Mouse (Mus musculus) neural tube, embryonic 14.5 days (tissue): Measurements from ENCODE around the gene Pde2a. TPM values are rescaled to one million over a fixed set of nuclear protein-coding genes. Genes with fewer than 3 reads are reported as not detected.

Experiments
- ATAC-seq: fragments of 200-750 bp; cut with Nextera tagmentation; 2 replicates; pipeline ENCODE4 v1.8.0; 2017; ENCODE audit warnings: low read depth, mild to moderate bottlenecking, moderate TSS enrichment, moderate library complexity
- H3K27ac ChIP-seq: fragments of 300-500 bp; sonication (generic); 2 replicates; pipeline ENCODE4 v1.5.1; 2014; ENCODE audit warnings: low read depth, mild to moderate bottlenecking, control low read depth, low read length, moderate library complexity, mixed read lengths
- H3K27me3 ChIP-seq: fragments of 300-500 bp; sonication (generic); 2 replicates; pipeline ENCODE4 v1.6.1; 2014; ENCODE audit warnings: low read length; ENCODE audit not compliant: control insufficient read depth, insufficient read depth
- H3K36me3 ChIP-seq: fragments of 300-500 bp; sonication (generic); 2 replicates; pipeline ENCODE4 v1.6.1; 2014; ENCODE audit warnings: low read length, mixed read lengths; ENCODE audit not compliant: control insufficient read depth, insufficient read depth
- H3K4me1 ChIP-seq: fragments of 300-500 bp; sonication (generic); 2 replicates; pipeline ENCODE4 v1.6.1; 2014; ENCODE audit warnings: low read length; ENCODE audit not compliant: control insufficient read depth, insufficient read depth
- H3K4me2 ChIP-seq: fragments of 300-500 bp; sonication (generic); 2 replicates; pipeline ENCODE4 v1.6.1; 2014; ENCODE audit warnings: mild to moderate bottlenecking, low read depth, low read length, control low read depth
- H3K4me3 ChIP-seq: fragments of 300-500 bp; sonication (generic); 2 replicates; pipeline ENCODE4 v1.5.1; 2014; ENCODE audit warnings: low read depth, low read length, control low read depth, mixed read lengths
- H3K9ac ChIP-seq: fragments of 300-500 bp; sonication (generic); replicated peaks from 2 replicates; pipeline ENCODE4 v1.6.1; 2014; ENCODE audit warnings: low read depth, mild to moderate bottlenecking, control low read depth, low read length, mixed read lengths
- H3K9me3 ChIP-seq: fragments of 300-500 bp; sonication (generic); 2 replicates; pipeline ENCODE4 v1.6.1; 2016; ENCODE audit warnings: low read length; ENCODE audit not compliant: control insufficient read depth
- WGBS: fragments of 180-500 bp; shearing (Covaris S2); extraction: QIAGEN DNeasy Blood & Tissue Kit; methylation state at CpG from one replicate; pipeline ENCODE4 v1.1.7; 2014; 5-methylcytosine and 5-hydroxymethylcytosine counted together
- polyA plus RNA-seq: library from polyadenylated mRNA; unstranded; fragments of >200 nt; fragmentation: Nextera tagmentation; extraction: Ambion mirVana; gene quantifications from 2 replicates; pipeline ENCODE4 v1.2.1, GENCODE M21; 2014

Pde2a gene
- polyA plus RNA-seq, 1 experiment from 2014 or later = 13.5 TPM

DNA sequence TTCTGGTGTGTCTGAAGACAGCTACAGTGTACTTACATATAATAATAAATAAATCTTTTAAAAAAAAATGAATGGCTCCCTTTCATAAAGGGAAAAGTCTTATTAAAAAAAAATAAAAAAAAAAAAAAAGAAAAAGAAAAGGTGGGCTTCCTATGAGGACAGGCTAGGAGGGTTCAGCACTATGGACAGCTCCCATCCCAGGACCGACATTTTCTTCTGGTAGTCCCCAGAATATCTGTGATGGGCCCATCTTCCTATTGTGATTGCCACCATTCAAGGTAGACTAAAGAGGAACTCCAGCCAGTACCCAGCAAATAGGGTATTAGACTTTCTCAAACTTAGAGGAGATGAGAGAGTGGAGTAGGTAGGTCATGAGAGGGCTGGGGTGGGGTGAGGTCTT, 16.4 kb downstream of the Pde2a start:
- Histone ChIP-seq H3K4me3 (no peak overlapping the region), H3K36me3 (no peaks in the 10 kb centered on the region), H3K4me1 (peaks cover 3% of the 10 kb centered on the region; the same call in 1 of the 2 replicates), H3K27ac (no peak overlapping the region), H3K27me3 (no peaks in the 10 kb centered on the region), H3K9me3 (no peaks in the 10 kb centered on the region), H3K4me2 (no peak overlapping the region), H3K9ac (no peak overlapping the region)
- ATAC-seq = no peak
- WGBS = 22% methylated on average over 1 of the region's 1 CpGs

DNA sequence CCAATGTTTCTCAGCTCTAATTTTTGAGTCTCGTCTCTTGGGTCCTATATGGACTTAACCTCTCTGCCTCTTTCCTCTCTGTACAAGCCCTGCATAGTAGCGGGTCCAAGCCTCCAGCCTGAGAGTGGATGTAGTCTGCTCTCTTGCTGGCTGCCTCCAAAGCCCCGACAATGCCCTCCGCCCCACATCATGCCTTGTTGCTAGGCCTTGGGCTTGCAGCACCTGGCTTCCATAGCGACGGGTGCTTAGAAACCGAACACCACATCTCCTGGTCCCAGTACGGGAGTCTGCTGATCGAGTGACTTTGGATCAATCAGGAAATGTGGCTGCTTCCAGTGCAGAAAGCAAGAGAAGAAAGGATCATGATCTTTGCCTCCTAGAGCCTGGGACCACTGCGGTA, 21.6 kb downstream of the Pde2a start:
- H3K27ac ChIP-seq = no peak overlapping the region
- H3K4me2 ChIP-seq = no peak overlapping the region
- 70% methylated on average over 10 of the region's 10 CpGs for WGBS
- H3K4me1 ChIP-seq = peaks cover 3% of the 10 kb centered on the region; the same call in 1 of the 2 replicates
- H3K27me3 ChIP-seq = no peaks in the 10 kb centered on the region
- H3K9ac ChIP-seq = no peak overlapping the region
- no peak for ATAC-seq
- H3K9me3 ChIP-seq = no peaks in the 10 kb centered on the region
- H3K36me3 ChIP-seq = no peaks in the 10 kb centered on the region
- H3K4me3 ChIP-seq = no peak overlapping the region

DNA sequence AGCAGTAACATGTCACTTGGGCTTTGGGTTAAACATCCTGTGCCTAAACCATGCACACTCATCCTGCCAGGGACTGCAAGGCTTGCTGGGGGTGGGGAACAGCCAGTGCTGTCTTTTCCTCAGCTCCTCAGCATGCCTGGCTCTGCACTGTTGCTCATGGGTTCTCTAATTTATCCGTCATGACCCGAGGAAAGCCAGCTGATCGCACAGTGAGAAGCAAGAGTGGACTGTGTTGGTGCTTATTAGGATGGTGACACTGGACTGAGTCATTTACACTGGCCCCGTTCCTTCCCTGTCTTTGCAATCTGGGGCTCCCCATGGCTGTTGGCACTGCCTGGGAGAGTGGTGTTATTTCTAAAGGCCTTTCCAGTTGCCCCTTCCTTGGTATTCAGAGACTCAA, 22.7 kb downstream of the Pde2a start:
- Histone ChIP-seq H3K27ac (no peak overlapping the region), H3K27me3 (no peaks in the 10 kb centered on the region), H3K4me3 (no peak overlapping the region), H3K36me3 (no peaks in the 10 kb centered on the region), H3K9me3 (no peaks in the 10 kb centered on the region), H3K4me1 (peaks cover 3% of the 10 kb centered on the region; the same call in 1 of the 2 replicates), H3K9ac (no peak overlapping the region), H3K4me2 (no peak overlapping the region)
- no peak for ATAC-seq
- 85% methylated on average over 4 of the region's 4 CpGs for WGBS

DNA sequence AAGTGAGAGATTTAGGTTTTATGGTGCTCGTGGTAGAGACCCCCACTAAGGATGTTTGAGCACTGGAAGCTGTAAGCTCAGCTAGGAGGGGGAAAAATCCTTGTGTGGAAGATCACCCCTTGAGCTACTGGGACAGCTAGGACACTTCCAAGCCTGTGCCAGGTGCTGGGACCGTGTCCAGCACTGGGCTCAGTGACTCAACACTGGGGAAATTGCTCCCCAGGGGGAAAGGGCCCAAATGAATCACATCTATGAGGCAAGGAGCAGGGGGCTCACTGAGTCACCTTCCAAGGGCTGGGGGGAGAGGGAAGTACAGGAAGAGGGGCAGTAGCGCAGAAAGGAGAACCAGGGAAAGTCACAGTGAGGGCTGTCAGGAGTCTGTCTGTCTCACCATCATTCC, 28.4 kb downstream of the Pde2a start:
- H3K4me1 ChIP-seq = no peaks in the 10 kb centered on the region
- no peak overlapping the region for H3K4me2 ChIP-seq
- H3K4me3 ChIP-seq = no peak overlapping the region
- H3K27ac ChIP-seq = no peak overlapping the region
- WGBS = 44% methylated on average over 3 of the region's 3 CpGs
- H3K36me3 ChIP-seq = no peaks in the 10 kb centered on the region
- H3K27me3 ChIP-seq = no peaks in the 10 kb centered on the region
- no peaks in the 10 kb centered on the region for H3K9me3 ChIP-seq
- no peak for ATAC-seq
- no peak overlapping the region for H3K9ac ChIP-seq

DNA sequence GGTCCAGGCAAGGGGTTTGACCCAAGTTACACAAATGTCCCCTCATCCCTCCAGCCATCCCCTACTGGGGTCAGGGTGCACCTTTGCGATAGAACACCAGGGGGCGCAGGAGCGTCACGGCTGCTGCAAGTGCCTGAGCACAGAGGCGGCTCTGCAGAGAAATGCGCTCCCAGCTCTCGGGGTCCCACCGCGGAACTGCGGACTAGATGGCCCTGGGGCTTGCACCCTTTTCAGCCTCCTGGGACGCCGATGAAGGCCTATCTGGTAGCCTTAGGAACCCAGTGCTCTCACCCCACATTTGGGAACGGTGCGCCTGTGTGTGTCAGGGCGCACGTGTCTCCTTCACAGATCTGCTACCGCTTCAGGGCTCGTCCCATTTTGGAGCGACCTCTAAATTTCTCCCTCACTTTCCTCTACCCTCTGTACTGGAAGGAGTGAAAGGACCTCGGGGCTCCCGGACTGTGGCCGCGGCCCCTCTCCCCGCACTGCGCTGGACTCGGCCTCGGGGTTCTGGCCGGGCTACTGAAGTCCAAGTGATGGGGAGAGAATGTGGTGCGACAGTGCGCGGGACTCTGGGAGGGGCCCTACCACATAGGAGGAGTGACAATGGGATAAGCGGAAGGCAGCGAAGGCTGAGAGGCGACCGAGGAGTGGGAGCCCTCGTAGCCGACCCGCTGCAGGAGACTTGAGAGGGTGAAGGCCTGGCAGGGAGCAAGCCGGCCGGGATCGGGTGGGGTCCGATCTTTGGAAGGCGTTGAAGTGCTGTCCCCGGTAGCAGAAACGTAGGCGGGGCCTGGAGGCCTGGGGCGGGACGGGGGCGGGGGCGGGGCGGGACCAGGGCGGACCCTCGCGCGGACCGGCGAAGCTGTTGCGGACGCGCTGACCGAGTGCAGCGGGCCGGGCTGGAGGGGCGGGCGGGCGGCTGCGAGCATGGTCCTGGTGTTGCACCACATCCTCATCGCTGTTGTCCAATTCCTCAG, 29.2 kb downstream of the Pde2a start:
- Histone ChIP-seq H3K36me3 (no peaks in the 10 kb centered on the region), H3K4me3 (peak overlapping the region; percentile 45), H3K27me3 (no peaks in the 10 kb centered on the region), H3K4me2 (peak overlapping the region; percentile 89), H3K9ac (peak overlapping the region; percentile 41), H3K27ac (no peak overlapping the region), H3K4me1 (0 out of 2 replicates have a peak, but pooled peaks cover 3% of the 10 kb centered on the region), H3K9me3 (no peaks in the 10 kb centered on the region)
- ATAC-seq = peak; percentile 89
- WGBS = under 1% methylated on average over 57 of the region's 68 CpGs

DNA sequence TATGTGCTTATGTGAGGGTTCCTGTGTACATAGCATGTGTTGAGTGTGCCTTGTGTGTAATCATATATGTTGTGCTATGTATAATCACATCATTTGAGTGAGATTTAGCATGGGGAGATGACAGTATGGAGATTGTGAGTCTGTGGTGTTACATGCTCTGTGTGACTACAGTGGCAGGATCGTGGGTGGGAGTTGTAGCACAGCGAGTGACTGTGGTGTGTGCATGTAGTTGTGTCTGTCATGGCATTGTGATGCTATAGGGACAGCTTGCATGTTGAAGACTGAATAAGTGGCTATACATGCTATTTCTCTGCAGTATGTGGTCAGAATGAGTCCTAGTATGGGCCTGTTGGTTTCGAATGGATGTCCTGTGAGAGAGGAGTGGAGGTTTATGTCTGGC, 31.2 kb downstream of the Pde2a start:
- Histone ChIP-seq H3K9ac (no peak overlapping the region), H3K9me3 (no peaks in the 10 kb centered on the region), H3K27me3 (no peaks in the 10 kb centered on the region), H3K4me1 (0 out of 2 replicates have a peak, but pooled peaks cover 3% of the 10 kb centered on the region), H3K4me3 (no peak overlapping the region), H3K27ac (no peak overlapping the region), H3K4me2 (peak overlapping the region; percentile 89), H3K36me3 (no peaks in the 10 kb centered on the region)
- 85% methylated on average over 3 of the region's 3 CpGs for WGBS
- ATAC-seq = no peak

DNA sequence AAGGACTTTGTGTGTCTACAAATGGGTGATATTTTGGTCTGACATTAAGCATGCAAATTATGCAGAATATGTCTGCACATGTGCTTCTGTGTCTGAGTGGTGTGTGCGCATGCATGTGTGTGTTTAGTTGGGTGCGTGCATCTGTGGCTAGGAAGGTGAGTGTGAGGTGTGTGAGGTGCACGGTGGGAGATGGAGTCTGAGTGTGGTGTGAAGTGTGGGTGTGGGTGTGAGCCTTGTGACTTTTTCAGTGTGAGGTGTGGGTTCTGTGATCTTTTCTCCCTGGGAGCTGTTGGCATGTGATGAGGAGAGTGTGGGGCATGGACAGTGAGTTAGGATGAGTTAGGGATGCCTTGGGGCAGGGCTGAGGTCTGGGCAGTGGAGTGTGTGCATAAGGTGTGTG, 31.8 kb downstream of the Pde2a start:
- no peaks in the 10 kb centered on the region for H3K27me3 ChIP-seq
- no peak overlapping the region for H3K4me3 ChIP-seq
- WGBS = 81% methylated on average over 3 of the region's 3 CpGs
- H3K9me3 ChIP-seq = no peaks in the 10 kb centered on the region
- H3K4me1 ChIP-seq = 0 out of 2 replicates have a peak, but pooled peaks cover 3% of the 10 kb centered on the region
- no peak for ATAC-seq
- no peak overlapping the region for H3K27ac ChIP-seq
- no peak overlapping the region for H3K9ac ChIP-seq
- no peaks in the 10 kb centered on the region for H3K36me3 ChIP-seq
- no peak overlapping the region; the same call in 1 of the 2 replicates for H3K4me2 ChIP-seq

DNA sequence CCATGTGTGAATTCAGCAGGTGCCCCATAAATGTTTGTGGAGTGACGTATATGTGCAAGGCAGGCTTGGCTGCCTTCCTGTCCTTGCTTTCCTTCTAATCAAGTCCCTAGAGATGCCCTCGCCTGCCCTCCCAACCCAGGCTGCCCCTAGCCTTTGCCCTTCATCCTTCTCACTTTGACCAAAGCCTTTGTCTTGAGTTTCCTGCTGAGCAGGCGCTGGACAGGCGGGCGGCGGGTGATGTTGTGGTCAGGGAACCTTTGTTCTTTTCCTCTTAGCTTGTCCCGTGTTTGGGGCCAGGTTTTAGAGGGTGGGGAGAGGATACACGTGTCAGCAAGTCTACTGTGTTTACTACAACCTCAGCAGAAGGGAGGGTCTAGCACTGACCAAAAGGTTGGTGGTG, 32.2 kb downstream of the Pde2a start:
- Histone ChIP-seq H3K9me3 (no peaks in the 10 kb centered on the region), H3K4me1 (0 out of 2 replicates have a peak, but pooled peaks cover 3% of the 10 kb centered on the region), H3K4me3 (no peak overlapping the region), H3K27ac (no peak overlapping the region), H3K36me3 (no peaks in the 10 kb centered on the region), H3K4me2 (no peak overlapping the region; the same call in 1 of the 2 replicates), H3K27me3 (no peaks in the 10 kb centered on the region), H3K9ac (no peak overlapping the region)
- ATAC-seq = no peak
- WGBS = 28% methylated on average over 8 of the region's 8 CpGs

DNA sequence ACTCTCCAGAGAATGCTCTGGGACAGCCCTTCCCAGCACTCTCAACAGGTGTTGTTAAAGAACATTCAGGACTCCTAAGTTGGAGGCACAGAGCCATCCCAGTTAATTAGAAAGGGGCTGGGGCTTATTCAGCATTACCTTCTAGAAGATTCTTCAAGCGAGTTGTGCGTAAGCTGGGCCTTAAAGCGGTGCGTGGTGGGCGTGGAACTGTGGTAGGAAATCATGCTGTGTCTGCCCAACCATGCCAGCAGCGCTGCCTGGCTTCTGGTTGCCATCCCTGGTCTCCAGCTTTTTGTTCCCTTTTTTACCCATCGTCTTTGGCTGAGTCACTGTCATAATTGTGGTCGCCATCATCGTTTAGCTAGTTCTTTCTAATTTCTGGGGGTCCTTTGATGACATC, 33.0 kb downstream of the Pde2a start:
- Histone ChIP-seq H3K27ac (no peak overlapping the region), H3K36me3 (no peaks in the 10 kb centered on the region), H3K4me2 (no peak overlapping the region), H3K4me3 (no peak overlapping the region), H3K9ac (no peak overlapping the region), H3K9me3 (no peaks in the 10 kb centered on the region), H3K27me3 (no peaks in the 10 kb centered on the region), H3K4me1 (0 out of 2 replicates have a peak, but pooled peaks cover 3% of the 10 kb centered on the region)
- no peak for ATAC-seq
- WGBS = 85% methylated on average over 9 of the region's 9 CpGs
